Mouse (Mus musculus) forebrain, embryonic 14.5 days (tissue): ENCODE results near the gene Med29. TPM values are rescaled to one million over a fixed set of nuclear protein-coding genes. Genes with fewer than 3 reads are reported as not detected.
A peak's percentile ranks its signal among the peaks of the same experiment; 100 is the strongest.

Experiments
- ATAC-seq: fragments of 200-750 bp; cut with Nextera tagmentation; 2 replicates; pipeline ENCODE4 v1.8.0; 2017; ENCODE audit warnings: mild to moderate bottlenecking, moderate library complexity
- DNase-seq: peaks from one replicate; pipeline ENCODE4 v3.0.0-alpha.2; 2015; ENCODE audit warnings: low spot score
- H3K27ac ChIP-seq: fragments of 300-500 bp; sonication (generic); 2 replicates; pipeline ENCODE4 v1.5.1; 2014; ENCODE audit warnings: low read depth, mild to moderate bottlenecking, control low read depth, low read length, moderate library complexity
- H3K27me3 ChIP-seq: fragments of 300-500 bp; sonication (generic); replicated peaks from 2 replicates; pipeline ENCODE4 v1.6.1; 2014; ENCODE audit warnings: low read length, control low read depth, mixed read lengths; ENCODE audit not compliant: control insufficient read depth, insufficient read depth
- H3K36me3 ChIP-seq: fragments of 300-500 bp; sonication (generic); 2 replicates; pipeline ENCODE4 v1.6.1; 2014; ENCODE audit warnings: low read length, control low read depth; ENCODE audit not compliant: control insufficient read depth, insufficient read depth
- H3K4me1 ChIP-seq: fragments of 300-500 bp; sonication (generic); 2 replicates; pipeline ENCODE4 v1.6.1; 2014; ENCODE audit warnings: antibody characterized with exemption, low read length, control low read depth; ENCODE audit not compliant: control insufficient read depth, insufficient read depth
- H3K4me2 ChIP-seq: fragments of 300-500 bp; sonication (generic); 2 replicates; pipeline ENCODE4 v1.6.1; 2014; ENCODE audit warnings: mild to moderate bottlenecking, control low read depth, low read length
- H3K4me3 ChIP-seq: fragments of 300-500 bp; sonication (generic); 2 replicates; pipeline ENCODE4 v1.5.1; 2014; ENCODE audit warnings: low read depth, low read length, control low read depth
- H3K9ac ChIP-seq: fragments of 300-500 bp; sonication (generic); 2 replicates; pipeline ENCODE4 v1.6.1; 2014; ENCODE audit warnings: mild to moderate bottlenecking, low read length, control low read depth, moderate library complexity
- H3K9me3 ChIP-seq: fragments of 300-500 bp; sonication (generic); replicated peaks from 2 replicates; pipeline ENCODE4 v1.6.1; 2016; ENCODE audit warnings: low read length, control low read depth, mixed read lengths; ENCODE audit not compliant: control insufficient read depth
- WGBS: fragments of 180-500 bp; shearing (Covaris S2); extraction: QIAGEN DNeasy Blood & Tissue Kit; methylation state at CpG from one replicate; pipeline ENCODE4 v1.1.7; 2014; 5-methylcytosine and 5-hydroxymethylcytosine counted together
- polyA plus RNA-seq: library from polyadenylated mRNA; unstranded; fragments of >200 nt; fragmentation: Nextera tagmentation; extraction: Ambion mirVana; gene quantifications from 2 replicates; pipeline ENCODE4 v1.2.1, GENCODE M21; 2014

Gene Med29
- polyA plus RNA-seq, 1 experiment from 2014 or later = 52.9 TPM

DNA sequence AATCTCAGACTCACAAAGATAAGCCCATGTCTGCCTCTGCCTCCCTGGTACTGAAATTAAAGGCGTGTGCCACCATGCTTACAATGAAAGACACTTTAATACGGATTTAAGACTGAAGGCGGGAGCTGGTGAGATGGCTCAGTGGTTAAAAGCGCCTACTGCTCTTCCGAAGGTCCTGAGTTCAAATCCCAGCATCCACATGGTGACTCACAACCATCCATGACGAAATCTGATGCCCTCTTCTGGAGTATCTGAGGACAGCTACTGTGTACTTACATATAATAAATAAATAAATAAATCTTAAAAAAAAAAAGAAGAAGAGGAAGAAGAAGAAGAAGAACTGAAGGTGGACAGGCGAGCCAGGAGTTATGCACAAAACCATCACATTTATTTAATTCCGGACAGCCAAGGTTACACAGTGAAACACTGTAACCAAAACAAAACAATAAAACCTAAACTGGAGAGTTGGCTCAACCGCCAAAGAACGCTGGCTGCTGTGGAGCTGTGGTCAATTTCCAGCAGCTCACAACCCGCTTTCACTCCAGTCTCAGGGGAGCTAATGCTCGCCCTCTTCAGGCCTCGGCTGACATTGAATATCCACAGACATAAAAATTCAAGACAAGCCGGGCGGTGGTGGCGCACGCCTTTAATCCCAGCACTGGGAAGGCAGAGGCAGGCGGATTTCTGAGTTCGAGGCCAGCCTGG is 53.1 kb downstream of the Med29 start:
- Histone ChIP-seq H3K27me3 (no peaks in the 10 kb centered on the region), H3K4me2 (peak overlapping the region; percentile 84), H3K4me3 (peak overlapping the region; percentile 91), H3K4me1 (0 out of 2 replicates have a peak, but pooled peaks cover 4% of the 10 kb centered on the region), H3K27ac (peak overlapping the region; percentile 79), H3K9me3 (no peaks in the 10 kb centered on the region), H3K9ac (peak overlapping the region; percentile 97; the same call in 1 of the 2 replicates), H3K36me3 (peaks cover 8% of the 10 kb centered on the region; the same call in 1 of the 2 replicates)
- DNase-seq (peak; percentile 30), ATAC-seq (no peak)
- 81% methylated on average over 19 of the region's 19 CpGs for WGBS

DNA sequence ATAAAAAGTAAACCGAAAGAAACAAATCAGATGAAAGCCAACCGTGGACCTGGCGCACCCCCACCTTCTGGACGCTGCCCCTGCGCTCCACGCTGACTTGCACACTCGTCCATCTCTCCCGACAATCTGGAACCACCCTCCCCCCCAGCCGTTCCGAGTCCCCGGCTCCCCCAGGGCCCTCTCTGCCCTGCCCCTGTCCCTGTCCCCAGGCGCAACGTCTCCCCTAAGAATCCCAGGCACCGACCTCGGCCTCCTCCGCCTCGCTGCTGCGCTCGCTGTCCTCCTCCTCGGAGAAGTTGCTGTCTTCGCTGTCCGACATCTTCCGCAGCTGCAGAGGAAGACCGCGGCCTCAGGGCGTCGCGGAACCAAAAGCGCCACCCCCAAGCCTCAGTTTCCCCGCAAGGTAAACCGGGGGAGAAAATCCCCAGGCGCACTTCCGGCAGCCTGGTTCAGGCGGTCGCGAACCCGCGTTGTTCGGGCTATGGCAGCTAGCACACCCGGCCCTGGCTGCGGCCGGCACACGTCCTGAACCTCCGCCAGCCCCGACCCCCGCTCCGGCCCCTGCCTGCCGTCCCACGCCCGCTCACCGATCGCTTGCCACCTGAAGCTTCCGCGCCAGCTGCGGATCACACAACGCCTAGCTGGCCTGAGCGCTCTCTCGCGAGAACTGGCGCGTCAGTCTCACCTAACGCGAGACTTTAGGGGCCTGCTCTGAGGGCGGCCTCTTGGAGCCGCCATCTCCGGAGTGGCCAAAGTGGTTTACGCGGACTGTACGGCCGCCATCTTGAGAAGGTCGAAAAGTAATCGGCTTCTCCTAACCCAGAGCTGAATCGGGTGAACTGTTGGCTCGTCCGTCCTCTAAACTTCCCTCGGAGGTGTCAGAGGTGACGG is 54.2 kb downstream of the Med29 start, which contains the start of gene Supt5:
TSS of gene Supt5 (minus strand) at position 639 of the 891 bp plus-strand sequence.
- peaks cover 8% of the 10 kb centered on the region; the same call in 1 of the 2 replicates for H3K36me3 ChIP-seq
- no peaks in the 10 kb centered on the region for H3K9me3 ChIP-seq
- H3K27ac ChIP-seq = peak within 1 kb of the TSS; percentile 82
- H3K4me1 ChIP-seq = 0 out of 2 replicates have a peak, but pooled peaks cover 4% of the 10 kb centered on the region
- DNase-seq (peak; percentile 100), ATAC-seq (peak; percentile 99)
- H3K9ac ChIP-seq = peak within 1 kb of the TSS; percentile 97
- WGBS = under 1% methylated on average over 77 of the region's 77 CpGs
- H3K27me3 ChIP-seq = no peaks in the 10 kb centered on the region
- peak within 1 kb of the TSS; percentile 91 for H3K4me3 ChIP-seq
- H3K4me2 ChIP-seq = peak within 1 kb of the TSS; percentile 84

Other genes starting within 250 kb of the Med29 start
- 36.0 and 38.3 TPM in 2 replicates for gene Fbl, start 223.0 kb downstream of the Med29 start, polyA plus RNA-seq
- 9.9 and 13.7 TPM in 2 replicates for gene Dyrk1b, start 213.2 kb downstream of the Med29 start, polyA plus RNA-seq
- gene Eid2, start 124.8 kb downstream of the Med29 start, polyA plus RNA-seq = 6.0 and 8.6 TPM in 2 replicates
- 33.3 and 35.1 TPM in 2 replicates for gene Eid2b, start 115.0 kb downstream of the Med29 start, polyA plus RNA-seq
- 0.22 and 0.23 TPM in 2 replicates for gene Selenov, start 101.5 kb downstream of the Med29 start, polyA plus RNA-seq
- gene Dll3, start 90.5 kb downstream of the Med29 start, polyA plus RNA-seq = 14.2 and 16.3 TPM in 2 replicates
- gene Timm50, start 80.6 kb downstream of the Med29 start, polyA plus RNA-seq = 163 and 171 TPM in 2 replicates
- 62.6 and 77.8 TPM in 2 replicates for gene Supt5, start 54.0 kb downstream of the Med29 start, polyA plus RNA-seq
- 539 and 750 TPM in 2 replicates for gene Rps16, start 42.1 kb downstream of the Med29 start, polyA plus RNA-seq
- 17.7 and 27.5 TPM in 2 replicates for gene Plekhg2, start 20.1 kb downstream of the Med29 start, polyA plus RNA-seq
- gene Zfp36, start 12.5 kb downstream of the Med29 start, polyA plus RNA-seq = 3.3 and 5.6 TPM in 2 replicates
- gene Paf1, start 243 bp upstream of the Med29 start, polyA plus RNA-seq = 59.3 and 73.1 TPM in 2 replicates
- 3.3 and 4.9 TPM in 2 replicates for gene Gmfg, start 44.7 kb upstream of the Med29 start, polyA plus RNA-seq
- 8.7 and 9.8 TPM in 2 replicates for gene Lrfn1, start 59.3 kb upstream of the Med29 start, polyA plus RNA-seq
- gene Ifnl2, start 117.7 kb upstream of the Med29 start, polyA plus RNA-seq = not detected in 2 replicates
- not detected in 2 replicates for gene Ifnl3, start 130.1 kb upstream of the Med29 start, polyA plus RNA-seq
- not detected in 2 replicates for gene Sycn, start 148.2 kb upstream of the Med29 start, polyA plus RNA-seq
- not detected in 2 replicates for gene Nccrp1, start 154.5 kb upstream of the Med29 start, polyA plus RNA-seq
- 20.1 and 24.1 TPM in 2 replicates for gene Samd4b, start 205.4 kb upstream of the Med29 start, polyA plus RNA-seq
- 12.6 and 16.0 TPM in 2 replicates for gene Pak4, start 205.5 kb upstream of the Med29 start, polyA plus RNA-seq
- gene Acp7, start 238.6 kb upstream of the Med29 start, polyA plus RNA-seq = not detected in 2 replicates